Mouse (Mus musculus) CD4-positive, CD25-positive, alpha-beta regulatory T cell, adult 2 months (primary cell): ENCODE data around the gene Rnf17.

Experiments used
- DNase-seq: peaks from one replicate; pipeline ENCODE4 v3.0.0-alpha.2; 2012; ENCODE audit warnings: low read depth, low spot score

Rnf17 gene

GRCm38 (mm10) chr14:56402311-56403071, at the start of gene Rnf17:
TSS of gene Rnf17 (plus strand) at chr14:56402581.
- DNase-seq: peak; percentile 13

- no peak for DNase-seq
These were observed 47.6 kb upstream of the Rnf17 start for GRCm38 (mm10) chr14:56354803-56355202.

GRCm38 (mm10) chr14:56355396-56355795, 47.0 kb upstream of the Rnf17 start:
- no peak for DNase-seq

GRCm38 (mm10) chr14:56356196-56356595, 46.2 kb upstream of the Rnf17 start:
- DNase-seq: no peak

GRCm38 (mm10) chr14:56358422-56358821, 44.0 kb upstream of the Rnf17 start:
- DNase-seq: no peak

- no peak for DNase-seq
These were observed 43.2 kb upstream of the Rnf17 start for GRCm38 (mm10) chr14:56359131-56359530.

GRCm38 (mm10) chr14:56364711-56365237, 37.6 kb upstream of the Rnf17 start, which contains the start of gene Atp12a:
TSS of gene Atp12a (plus strand) at chr14:56365068.
- DNase-seq: no peak

- DNase-seq: no peak
These were observed 37.1 kb upstream of the Rnf17 start for GRCm38 (mm10) chr14:56365292-56365691.

- DNase-seq: no peak
These were observed 35.7 kb upstream of the Rnf17 start for GRCm38 (mm10) chr14:56366712-56367111.

- DNase-seq: peak; percentile 41
These were observed 33.5 kb upstream of the Rnf17 start for GRCm38 (mm10) chr14:56368834-56369233.

- peak; percentile 86 for DNase-seq
These were observed 26.6 kb upstream of the Rnf17 start for GRCm38 (mm10) chr14:56375731-56376130.

- DNase-seq: no peak
These were observed 24.6 kb upstream of the Rnf17 start for GRCm38 (mm10) chr14:56377745-56378144.

GRCm38 (mm10) chr14:56379336-56379735, 23.0 kb upstream of the Rnf17 start:
- no peak for DNase-seq

- DNase-seq: no peak
These were observed 20.0 kb upstream of the Rnf17 start for GRCm38 (mm10) chr14:56382366-56382765.

- DNase-seq: no peak
These were observed 12.1 kb upstream of the Rnf17 start for GRCm38 (mm10) chr14:56390247-56390646.

- no peak for DNase-seq
These were observed 8.6 kb upstream of the Rnf17 start for GRCm38 (mm10) chr14:56393704-56394312.

GRCm38 (mm10) chr14:56398001-56398400, 4.4 kb upstream of the Rnf17 start:
- peak; percentile 58 for DNase-seq

- DNase-seq: no peak
These were observed 643 bp downstream of the Rnf17 start for GRCm38 (mm10) chr14:56403072-56403375.

- DNase-seq: no peak
These were observed 59.7 kb downstream of the Rnf17 start for GRCm38 (mm10) chr14:56462090-56462489.

- DNase-seq: no peak
These were observed 60.3 kb downstream of the Rnf17 start for GRCm38 (mm10) chr14:56462729-56463128.

- DNase-seq: peak; percentile 28
These were observed 65.8 kb downstream of the Rnf17 start for GRCm38 (mm10) chr14:56468145-56468544.

GRCm38 (mm10) chr14:56489806-56490205, 87.4 kb downstream of the Rnf17 start:
- DNase-seq: no peak

- DNase-seq: no peak
These were observed 100.0 kb downstream of the Rnf17 start for GRCm38 (mm10) chr14:56502407-56502806.
